Mouse (Mus musculus) kidney, adult 2 months (tissue): Measurements from ENCODE around the gene Map2k1.

Experiments used
- CTCF ChIP-seq: fragments of 200-500 bp; conservative IDR thresholded peaks from 2 replicates; pipeline ENCODE4 v1.5.1; 2011; ENCODE audit warnings: low read depth, mild to moderate bottlenecking, control low read depth, low read length, moderate library complexity, mixed read lengths; ENCODE audit not compliant: insufficient read depth, insufficient read length
- POLR2A ChIP-seq: fragments of 200-500 bp; IDR thresholded peaks from one replicate; pipeline ENCODE4 v1.6.1; 2011; ENCODE audit warnings: low read depth, low read length, control low read depth

GRCm38 (mm10) chr9:64219772-64220420 lies 33.5 kb downstream of the Map2k1 start:
- TF ChIP-seq POLR2A = no peak
- TF ChIP-seq CTCF = no peak
